Mouse (Mus musculus): ENCODE results near the gene Ildr2. TPM values are rescaled to one million over a fixed set of nuclear protein-coding genes. Genes with fewer than 3 reads are reported as not detected.

The Ildr2 gene
- total and polyA plus RNA-seq, 2 experiments from 2014 or later, result 6.4 to 38.1 TPM

DNA sequence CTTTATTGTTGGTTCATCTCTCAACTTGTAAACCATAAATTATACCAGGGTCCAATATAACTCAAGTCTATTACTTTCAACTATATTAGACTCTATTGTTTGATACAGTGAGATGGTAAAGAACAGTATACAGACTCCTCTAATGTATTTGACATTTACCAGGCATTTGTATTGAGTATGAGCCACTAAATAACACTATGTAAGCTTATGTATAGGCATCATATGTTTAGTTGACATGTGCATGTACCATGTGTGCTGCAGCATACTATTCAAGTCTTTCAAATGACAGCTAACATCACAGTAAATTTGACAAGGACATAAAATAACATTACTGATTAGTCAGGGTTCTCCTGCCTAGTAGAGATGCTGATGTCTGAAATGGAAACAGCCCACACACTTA, 109.2 kb downstream of the Ildr2 start:
- Histone ChIP-seq H3K36me3 (ENCODE audit: insufficient read depth) (no peaks in the 10 kb centered on the region), H3K4me2 (ENCODE audit: low read depth) (no peak overlapping the region), H3K9me3 (ENCODE audit: low read length) (no peaks in the 10 kb centered on the region), H3K27me3 (ENCODE audit: insufficient read depth, low read length) (no peaks in the 10 kb centered on the region), H3K27ac (ENCODE audit: low read depth, low read length) (no peak overlapping the region), H3K4me3 (ENCODE audit: low read depth, low read length) (no peak overlapping the region), H3K4me1 (ENCODE audit: insufficient read depth) (no peaks in the 10 kb centered on the region), H3K9ac (no peak overlapping the region)
- DNase-seq (no peak), ATAC-seq (no peak)
- TF ChIP-seq CTCF (IDR thresholded peaks at IDR 0.05; ENCODE audit: low read depth), result no peak

Other genes starting within 250 kb of the Ildr2 start
- 0.54 and 1.00 TPM in 2 replicates for gene Dusp27, start 126.2 kb upstream of the Ildr2 start, total RNA-seq (2014; rRNA removed)
- gene Dusp27, start 126.2 kb upstream of the Ildr2 start, polyA plus RNA-seq (2015; fragmentation: Nextera tagmentation; extraction: Ambion mirVana), result 0.45 and 0.48 TPM in 2 replicates
- gene Gpa33, start 123.9 kb upstream of the Ildr2 start, total RNA-seq (2014; rRNA removed), result 0.14 TPM in 1 of 2 replicates, not detected in the other
- 0.23 TPM in 1 of 2 replicates, not detected in the other for gene Gpa33, start 123.9 kb upstream of the Ildr2 start, polyA plus RNA-seq (2015; fragmentation: Nextera tagmentation; extraction: Ambion mirVana)
- gene Mael, start 15.4 kb upstream of the Ildr2 start, total RNA-seq (2014; rRNA removed), result 0.10 TPM in 1 of 2 replicates, not detected in the other
- not detected in 2 replicates for gene Mael, start 15.4 kb upstream of the Ildr2 start, polyA plus RNA-seq (2015; fragmentation: Nextera tagmentation; extraction: Ambion mirVana)
- gene Tada1, start 125.0 kb downstream of the Ildr2 start, total RNA-seq (2014; rRNA removed), result 66.3 and 80.6 TPM in 2 replicates
- 77.4 and 82.0 TPM in 2 replicates for gene Tada1, start 125.0 kb downstream of the Ildr2 start, polyA plus RNA-seq (2015; fragmentation: Nextera tagmentation; extraction: Ambion mirVana)
- gene Pogk, start 155.7 kb downstream of the Ildr2 start, total RNA-seq (2014; rRNA removed), result 80.0 and 92.6 TPM in 2 replicates
- 18.4 and 22.6 TPM in 2 replicates for gene Pogk, start 155.7 kb downstream of the Ildr2 start, polyA plus RNA-seq (2015; fragmentation: Nextera tagmentation; extraction: Ambion mirVana)
- not detected in 2 replicates for gene Gm4846, start 243.4 kb downstream of the Ildr2 start, total RNA-seq (2014; rRNA removed)
- not detected in 2 replicates for gene Gm4846, start 243.4 kb downstream of the Ildr2 start, polyA plus RNA-seq (2015; fragmentation: Nextera tagmentation; extraction: Ambion mirVana)